Mouse (Mus musculus) CH12.LX (cell line): ENCODE measurements around the gene Skp2.

Experiments used
- CHD1 ChIP-seq: IDR thresholded peaks from 2 replicates; pipeline ENCODE4 v1.6.1; 2012; ENCODE audit warnings: low read depth, low read length, improper control_type of control experiment, inconsistent platforms
- HCFC1 ChIP-seq: IDR thresholded peaks from 2 replicates; pipeline ENCODE4 v1.6.1; 2012; ENCODE audit warnings: low read depth, mild to moderate bottlenecking, inconsistent platforms, low read length, improper control_type of control experiment
- TBP ChIP-seq: conservative IDR thresholded peaks from 2 replicates; pipeline ENCODE4 v1.6.1; 2011; ENCODE audit warnings: low read depth, low read length, improper control_type of control experiment

- TF ChIP-seq CHD1, result no peak
- no peak for TF ChIP-seq TBP
- no peak for TF ChIP-seq HCFC1
These were observed 75.6 kb downstream of the Skp2 start for GRCm38 (mm10) chr15:9079626-9080025.
